Mouse (Mus musculus): ENCODE measurements around the gene Ppp6r2. TPM values are rescaled to one million over a fixed set of nuclear protein-coding genes. Genes with fewer than 3 reads are reported as not detected.

Gene Ppp6r2
- polyA plus RNA-seq, 1 experiment from 2014 or later: 17.2 TPM

- no peaks in the 10 kb centered on the region for H3K4me1 ChIP-seq (replicated peaks; ENCODE audit: control insufficient read depth, insufficient read depth)
- no peak overlapping the region for H3K4me3 ChIP-seq (ENCODE audit: low read depth, low read length)
- H3K27ac ChIP-seq (replicated peaks): no peak overlapping the region
- ATAC-seq (ENCODE audit: low FRiP score, low TSS enrichment): peak; percentile 9; the same call in 1 of the 2 replicates
- DNase-seq (ENCODE audit: low spot score): no peak
- H3K27me3 ChIP-seq (ENCODE audit: control insufficient read depth, insufficient read depth, low read length): no peaks in the 10 kb centered on the region
- H3K4me2 ChIP-seq (replicated peaks; ENCODE audit: low read depth): no peak overlapping the region
- no peak overlapping the region for H3K9ac ChIP-seq (ENCODE audit: low read length)
- 83% methylated on average over 23 of the region's 23 CpGs for WGBS
- TF ChIP-seq EP300 (optimal IDR thresholded peaks at IDR 0.05): no peak
- no peak for TF ChIP-seq CTCF (IDR thresholded peaks at IDR 0.05; ENCODE audit: low read depth)
- peaks cover 18% of the 10 kb centered on the region for H3K36me3 ChIP-seq (ENCODE audit: control insufficient read depth, insufficient read depth, low read length)
- no peaks in the 10 kb centered on the region for H3K9me3 ChIP-seq (ENCODE audit: control insufficient read depth, low read length)
These were observed 76.9 kb downstream of the Ppp6r2 start for GRCm38 (mm10) chr15:89288227-89288767.

- no peak for DNase-seq (ENCODE audit: low spot score)
- H3K36me3 ChIP-seq (ENCODE audit: control insufficient read depth, insufficient read depth, low read length): peaks cover 28% of the 10 kb centered on the region
- WGBS: 95% methylated on average over 11 of the region's 11 CpGs
- H3K27ac ChIP-seq (replicated peaks): no peak overlapping the region
- no peaks in the 10 kb centered on the region for H3K4me1 ChIP-seq (replicated peaks; ENCODE audit: control insufficient read depth, insufficient read depth)
- H3K4me3 ChIP-seq (ENCODE audit: low read depth, low read length): no peak overlapping the region
- TF ChIP-seq CTCF (IDR thresholded peaks at IDR 0.05; ENCODE audit: low read depth) (no peak), EP300 (optimal IDR thresholded peaks at IDR 0.05) (no peak)
- no peak for ATAC-seq (ENCODE audit: low FRiP score, low TSS enrichment)
- H3K4me2 ChIP-seq (replicated peaks; ENCODE audit: low read depth): no peak overlapping the region
- H3K9ac ChIP-seq (ENCODE audit: low read length): no peak overlapping the region
- no peaks in the 10 kb centered on the region for H3K9me3 ChIP-seq (ENCODE audit: control insufficient read depth, low read length)
- no peaks in the 10 kb centered on the region for H3K27me3 ChIP-seq (ENCODE audit: control insufficient read depth, insufficient read depth, low read length)
These were observed 78.1 kb downstream of the Ppp6r2 start for GRCm38 (mm10) chr15:89289455-89289854.

GRCm38 (mm10) chr15:89291521-89291920, 80.2 kb downstream of the Ppp6r2 start:
- H3K4me2 ChIP-seq (replicated peaks; ENCODE audit: low read depth): no peak overlapping the region
- DNase-seq (ENCODE audit: low spot score): peak; percentile 77
- no peaks in the 10 kb centered on the region for H3K27me3 ChIP-seq (ENCODE audit: control insufficient read depth, insufficient read depth, low read length)
- WGBS: 69% methylated on average over 3 of the region's 3 CpGs
- no peak overlapping the region for H3K9ac ChIP-seq (ENCODE audit: low read length)
- H3K9me3 ChIP-seq (ENCODE audit: control insufficient read depth, low read length): no peaks in the 10 kb centered on the region
- H3K4me3 ChIP-seq (ENCODE audit: low read depth, low read length): no peak overlapping the region
- no peaks in the 10 kb centered on the region; the same call in 1 of the 2 replicates for H3K4me1 ChIP-seq (replicated peaks; ENCODE audit: control insufficient read depth, insufficient read depth)
- H3K27ac ChIP-seq (replicated peaks): no peak overlapping the region
- peaks cover 34% of the 10 kb centered on the region for H3K36me3 ChIP-seq (ENCODE audit: control insufficient read depth, insufficient read depth, low read length)
- TF ChIP-seq CTCF (IDR thresholded peaks at IDR 0.05; ENCODE audit: low read depth) (no peak), EP300 (optimal IDR thresholded peaks at IDR 0.05) (no peak)
- peak; percentile 83 for ATAC-seq (ENCODE audit: low FRiP score, low TSS enrichment)

- Histone ChIP-seq H3K4me3 (ENCODE audit: low read depth, low read length) (no peak overlapping the region), H3K9ac (ENCODE audit: low read length) (no peak overlapping the region), H3K36me3 (ENCODE audit: control insufficient read depth, insufficient read depth, low read length) (peaks cover 34% of the 10 kb centered on the region), H3K27me3 (ENCODE audit: control insufficient read depth, insufficient read depth, low read length) (no peaks in the 10 kb centered on the region), H3K9me3 (ENCODE audit: control insufficient read depth, low read length) (no peaks in the 10 kb centered on the region), H3K27ac (replicated peaks) (no peak overlapping the region; the same call in 1 of the 2 replicates), H3K4me1 (replicated peaks; ENCODE audit: control insufficient read depth, insufficient read depth) (no peaks in the 10 kb centered on the region; the same call in 1 of the 2 replicates), H3K4me2 (replicated peaks; ENCODE audit: low read depth) (no peak overlapping the region)
- no peak for TF ChIP-seq EP300 (optimal IDR thresholded peaks at IDR 0.05)
- TF ChIP-seq CTCF (IDR thresholded peaks at IDR 0.05; ENCODE audit: low read depth): no peak
- WGBS: 17% methylated on average over 2 of the region's 2 CpGs
- DNase-seq (ENCODE audit: low spot score): peak; percentile 51
- ATAC-seq (ENCODE audit: low FRiP score, low TSS enrichment): peak; percentile 38
These were observed 81.4 kb downstream of the Ppp6r2 start for GRCm38 (mm10) chr15:89292795-89293194.

GRCm38 (mm10) chr15:89293778-89294177, 82.4 kb downstream of the Ppp6r2 start:
- Histone ChIP-seq H3K27me3 (ENCODE audit: control insufficient read depth, insufficient read depth, low read length) (no peaks in the 10 kb centered on the region), H3K36me3 (ENCODE audit: control insufficient read depth, insufficient read depth, low read length) (peaks cover 32% of the 10 kb centered on the region), H3K4me1 (replicated peaks; ENCODE audit: control insufficient read depth, insufficient read depth) (no peaks in the 10 kb centered on the region; the same call in 1 of the 2 replicates), H3K4me3 (ENCODE audit: low read depth, low read length) (no peak overlapping the region), H3K27ac (replicated peaks) (no peak overlapping the region), H3K4me2 (replicated peaks; ENCODE audit: low read depth) (no peak overlapping the region), H3K9ac (ENCODE audit: low read length) (no peak overlapping the region), H3K9me3 (ENCODE audit: control insufficient read depth, low read length) (no peaks in the 10 kb centered on the region)
- 91% methylated on average over 10 of the region's 10 CpGs for WGBS
- ATAC-seq (ENCODE audit: low FRiP score, low TSS enrichment) (0 out of 2 replicates have a peak, but pooled peaks have one; percentile 13), DNase-seq (ENCODE audit: low spot score) (no peak)
- TF ChIP-seq CTCF (IDR thresholded peaks at IDR 0.05; ENCODE audit: low read depth): no peak
- TF ChIP-seq EP300 (optimal IDR thresholded peaks at IDR 0.05): no peak

GRCm38 (mm10) chr15:89295580-89296165, 84.3 kb downstream of the Ppp6r2 start:
- H3K27me3 ChIP-seq (ENCODE audit: control insufficient read depth, insufficient read depth, low read length): no peaks in the 10 kb centered on the region
- no peak for ATAC-seq (ENCODE audit: low FRiP score, low TSS enrichment)
- H3K36me3 ChIP-seq (ENCODE audit: control insufficient read depth, insufficient read depth, low read length): peaks cover 38% of the 10 kb centered on the region

More at GRCm38 (mm10) chr15:89295580-89296165, 84.3 kb downstream of the Ppp6r2 start:
- DNase-seq (ENCODE audit: low spot score): no peak
- H3K4me1 ChIP-seq (replicated peaks; ENCODE audit: control insufficient read depth, insufficient read depth): no peaks in the 10 kb centered on the region; the same call in 1 of the 2 replicates
- H3K27ac ChIP-seq (replicated peaks): peak overlapping the region; percentile 49; the same call in 1 of the 2 replicates
- no peak overlapping the region for H3K9ac ChIP-seq (ENCODE audit: low read length)
- no peak overlapping the region for H3K4me2 ChIP-seq (replicated peaks; ENCODE audit: low read depth)
- no peaks in the 10 kb centered on the region for H3K9me3 ChIP-seq (ENCODE audit: control insufficient read depth, low read length)
- WGBS: 82% methylated on average over 8 of the region's 8 CpGs
- no peak overlapping the region for H3K4me3 ChIP-seq (ENCODE audit: low read depth, low read length)
- no peak for TF ChIP-seq EP300 (optimal IDR thresholded peaks at IDR 0.05)
- TF ChIP-seq CTCF (IDR thresholded peaks at IDR 0.05; ENCODE audit: low read depth): no peak

Data from stomach, postnatal 0 days (tissue).